Mouse (Mus musculus): ENCODE measurements around the gene Trim34a. TPM values are rescaled to one million over a fixed set of nuclear protein-coding genes. Genes with fewer than 3 reads are reported as not detected.
"Not testable (repeated sequence)": the region's sequence is repeated elsewhere in the genome, so short reads cannot be mapped to it uniquely, and the experiment has no call there.

Trim34a gene
- 10.9 and 17.8 TPM in 2 replicates for total RNA-seq (2014; fragmentation: Nextera tagmentation)
- 9.9 and 14.7 TPM in 2 replicates for total RNA-seq (2017)

DNA sequence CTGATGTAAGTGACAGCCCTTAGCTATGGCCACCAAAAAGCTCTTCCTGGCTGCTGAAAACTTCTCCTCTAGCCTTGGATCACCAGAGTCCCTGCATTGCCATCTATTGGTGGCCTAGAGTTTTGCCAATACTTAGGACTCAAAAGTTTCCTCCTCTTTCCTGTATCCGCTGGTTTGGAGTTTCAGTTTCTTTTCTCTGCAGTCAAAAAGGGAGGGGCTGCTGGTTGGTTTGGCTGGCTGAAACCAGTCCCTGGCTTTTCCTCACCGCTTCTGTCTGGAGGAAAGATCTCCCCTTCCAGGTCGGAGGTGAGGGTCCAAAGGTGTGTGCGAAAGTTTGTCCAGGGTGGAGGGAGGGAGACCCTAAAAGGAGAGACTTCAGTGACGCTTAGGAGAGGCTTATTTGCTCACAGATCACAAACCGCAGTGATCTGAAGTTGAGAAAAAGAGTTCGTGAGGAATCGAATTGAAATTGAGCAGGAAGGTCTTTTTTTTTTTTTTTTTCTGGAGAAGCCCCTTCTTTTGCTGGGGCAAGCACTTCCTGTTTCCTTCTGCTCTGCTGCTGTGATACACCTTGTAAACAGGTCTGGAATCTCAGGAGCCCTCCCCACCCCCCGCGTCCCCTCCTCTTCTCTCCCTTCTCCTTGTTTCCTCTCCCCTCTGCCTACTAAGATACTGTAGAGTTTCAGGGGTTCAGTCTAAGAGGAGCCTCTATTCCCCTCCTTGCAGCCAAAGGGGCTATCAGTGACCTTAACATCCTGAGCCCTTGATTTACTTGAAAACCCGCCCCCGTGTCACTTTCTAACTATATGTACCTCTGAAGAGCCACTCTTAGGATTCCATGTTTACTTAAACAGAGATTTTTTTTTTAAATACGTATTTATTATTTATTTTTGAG, at the start of gene Trim34a:
Gene Trim34a (plus strand): TSS at position 171 of the 895 bp plus-strand sequence.
- ATAC-seq (replicated peaks; ENCODE audit: poor library complexity, severe bottlenecking): peak; percentile 93

DNA sequence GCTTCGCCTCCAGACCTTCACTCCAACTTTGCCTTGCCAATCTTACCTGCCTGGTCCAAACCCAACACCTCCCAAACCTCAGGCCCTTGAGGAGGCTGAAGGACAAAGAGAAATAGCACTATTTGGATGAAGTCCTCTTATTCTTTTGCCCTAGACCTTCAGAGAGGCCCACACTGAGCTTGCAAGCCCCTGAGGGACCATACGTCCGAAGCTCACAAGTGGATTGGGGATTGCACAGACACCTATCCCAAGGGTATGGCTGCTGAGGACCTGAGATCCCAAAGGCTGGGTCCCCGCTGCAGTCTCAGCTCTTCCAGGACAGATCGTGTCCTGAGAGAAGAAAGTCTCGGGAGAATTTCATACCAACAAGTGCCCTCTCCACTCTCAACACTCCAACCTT, 48.4 kb upstream of the Trim34a start, which contains the start of gene Olfr649:
Gene Olfr649 (minus strand): TSS at position 101 of the 400 bp plus-strand sequence.
- ATAC-seq (replicated peaks; ENCODE audit: poor library complexity, severe bottlenecking): no peak

DNA sequence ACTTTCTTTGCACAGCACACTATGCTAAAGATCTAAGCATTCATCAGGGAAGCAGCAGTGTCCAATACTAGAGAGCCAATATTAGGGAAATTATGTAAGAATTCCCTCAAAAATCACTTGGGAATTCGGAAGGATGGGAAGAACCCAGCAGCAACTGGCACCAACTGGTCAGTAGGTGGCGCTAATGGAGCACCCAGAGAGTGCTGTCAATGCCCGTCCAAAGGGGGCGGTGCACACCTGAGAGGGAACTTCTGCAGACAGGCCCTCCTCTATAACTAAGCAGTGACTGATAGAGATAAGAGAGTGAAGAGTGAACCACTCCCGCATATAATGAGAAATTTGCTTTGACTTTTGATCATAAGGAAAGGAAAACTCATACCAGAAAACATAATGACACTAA, 44.4 kb upstream of the Trim34a start:
- peak; percentile 99 for ATAC-seq (replicated peaks; ENCODE audit: poor library complexity, severe bottlenecking)

DNA sequence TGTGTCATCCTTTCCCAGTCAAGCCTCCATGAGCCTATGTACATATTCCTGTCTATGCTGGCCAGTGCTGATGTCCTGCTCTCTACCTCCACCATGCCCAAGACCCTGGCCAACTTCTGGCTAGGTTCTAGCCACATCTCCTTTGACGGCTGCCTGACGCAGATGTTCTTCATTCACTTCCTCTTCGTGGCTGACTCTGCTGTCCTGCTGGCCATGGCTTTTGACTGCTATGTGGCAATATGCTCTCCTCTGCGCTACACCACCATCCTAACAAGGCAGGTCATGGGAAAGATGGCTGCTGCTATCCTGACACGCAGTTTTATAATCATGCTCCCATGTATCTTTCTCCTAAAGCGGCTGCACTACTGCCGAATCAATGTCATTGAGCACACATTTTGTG, 38.1 kb upstream of the Trim34a start:
- ATAC-seq (replicated peaks; ENCODE audit: poor library complexity, severe bottlenecking): peak; percentile 100

DNA sequence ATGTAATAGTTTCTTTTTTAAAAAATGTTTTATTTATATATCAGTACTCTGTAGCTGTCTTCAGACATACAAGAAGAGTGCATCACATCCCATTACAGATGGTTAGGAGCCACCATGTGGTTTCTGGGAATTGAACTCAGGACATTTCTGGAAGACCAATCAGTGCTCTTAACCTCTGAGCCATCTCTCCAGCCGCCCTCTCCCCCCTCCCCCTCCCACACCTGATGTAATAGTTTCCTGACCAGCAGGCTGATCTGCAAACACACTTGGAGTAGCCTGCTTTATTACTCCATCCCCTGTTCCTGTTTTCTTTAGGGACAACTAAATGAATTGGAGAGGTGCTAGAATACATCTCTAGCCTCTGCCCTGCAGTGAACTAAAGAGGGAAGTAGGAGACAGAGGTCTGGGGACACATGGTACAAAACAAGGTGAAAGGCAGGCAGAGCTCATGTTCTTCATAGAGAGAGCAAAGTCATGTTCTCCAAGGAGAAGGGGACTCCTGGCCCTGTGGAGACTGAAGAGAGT, 28.2 kb upstream of the Trim34a start:
- ATAC-seq (replicated peaks; ENCODE audit: poor library complexity, severe bottlenecking): peak; percentile 85

DNA sequence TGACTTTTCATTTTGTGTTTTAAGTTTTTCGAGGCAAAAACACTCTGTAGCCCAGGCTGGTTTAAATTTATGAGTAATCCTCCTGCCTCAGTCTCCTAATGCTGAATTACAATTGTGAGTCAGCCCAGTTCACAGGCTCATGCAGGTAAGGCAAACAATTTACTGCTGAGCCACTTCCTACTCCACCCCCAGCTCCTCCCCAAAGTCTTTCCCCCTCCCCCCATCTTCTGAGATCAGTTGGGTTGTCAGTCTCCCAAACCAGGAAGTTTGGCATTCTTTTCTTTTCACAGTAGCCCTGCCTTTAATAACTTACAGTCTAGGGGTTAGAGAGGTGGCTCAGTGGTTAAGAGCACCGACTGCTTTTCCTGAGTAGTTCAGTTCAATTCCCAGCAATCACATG, 26.4 kb upstream of the Trim34a start:
- ATAC-seq (replicated peaks; ENCODE audit: poor library complexity, severe bottlenecking): peak; percentile 31; the same call in 1 of the 2 replicates

DNA sequence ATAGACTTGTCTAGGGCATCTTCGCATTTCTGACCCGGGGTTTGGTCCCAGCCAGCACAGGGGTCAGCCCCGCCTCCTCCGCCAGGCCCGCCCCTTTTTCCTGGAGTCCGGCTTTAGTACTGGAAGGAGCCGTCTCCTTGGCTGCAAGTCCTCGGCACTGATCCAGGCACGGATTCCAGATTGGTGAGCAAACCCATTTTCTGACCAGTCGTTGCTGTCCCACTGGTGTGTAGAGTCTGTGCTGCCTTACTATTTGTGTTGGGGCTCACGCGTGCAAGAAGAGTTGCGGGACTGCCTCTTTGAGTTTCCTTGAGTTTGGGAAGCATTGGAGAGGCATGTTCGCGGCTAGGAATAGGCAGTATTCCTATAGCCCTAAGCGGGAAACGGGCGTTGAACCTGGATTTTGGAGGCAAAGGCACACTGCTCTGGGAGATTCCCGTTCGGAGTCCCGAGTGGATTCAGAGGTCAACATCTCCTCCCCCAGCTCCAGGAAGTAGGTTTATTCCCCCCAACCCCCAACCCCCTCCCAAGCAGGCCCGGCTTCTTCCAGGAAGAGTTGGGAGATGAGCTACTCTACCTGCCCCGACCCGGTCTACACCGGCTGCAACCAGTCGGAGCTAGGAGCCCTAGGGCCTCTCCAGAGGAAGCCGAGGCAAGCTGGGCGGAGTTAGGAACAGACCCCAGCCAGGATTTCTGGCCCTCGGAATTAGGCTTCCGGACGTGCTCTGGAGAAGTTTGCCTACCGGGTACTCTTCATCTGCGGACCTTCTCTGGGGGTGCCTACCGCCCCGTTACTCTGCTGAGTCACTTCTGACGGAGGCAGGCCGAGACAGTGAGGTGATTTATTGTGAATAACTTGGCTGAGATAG, 25.3 kb upstream of the Trim34a start, which contains the start of gene Trim6:
Gene Trim6 (plus strand): TSS at position 93 of the 869 bp plus-strand sequence.
- ATAC-seq (replicated peaks; ENCODE audit: poor library complexity, severe bottlenecking): peak; percentile 63

DNA sequence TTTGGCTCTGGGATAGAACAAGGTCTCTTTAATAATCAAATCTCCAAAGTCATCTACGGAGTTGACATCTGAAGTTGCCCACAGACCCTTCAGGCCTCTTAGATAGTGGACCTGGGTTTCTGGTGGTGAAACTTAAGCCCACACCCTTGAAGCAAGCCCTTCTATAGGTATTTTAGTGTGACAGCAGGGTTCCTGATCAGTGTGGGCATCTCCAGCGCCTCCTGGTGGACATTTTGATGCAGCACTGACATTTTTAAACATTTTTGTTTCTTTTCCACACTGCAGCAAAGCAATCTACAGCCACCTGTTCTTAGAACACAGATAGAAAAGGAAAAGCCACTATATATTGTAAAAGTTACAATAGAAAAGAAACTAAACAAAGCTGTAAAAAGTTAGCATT, 13.1 kb upstream of the Trim34a start:
- ATAC-seq (replicated peaks; ENCODE audit: poor library complexity, severe bottlenecking): peak; percentile 93

DNA sequence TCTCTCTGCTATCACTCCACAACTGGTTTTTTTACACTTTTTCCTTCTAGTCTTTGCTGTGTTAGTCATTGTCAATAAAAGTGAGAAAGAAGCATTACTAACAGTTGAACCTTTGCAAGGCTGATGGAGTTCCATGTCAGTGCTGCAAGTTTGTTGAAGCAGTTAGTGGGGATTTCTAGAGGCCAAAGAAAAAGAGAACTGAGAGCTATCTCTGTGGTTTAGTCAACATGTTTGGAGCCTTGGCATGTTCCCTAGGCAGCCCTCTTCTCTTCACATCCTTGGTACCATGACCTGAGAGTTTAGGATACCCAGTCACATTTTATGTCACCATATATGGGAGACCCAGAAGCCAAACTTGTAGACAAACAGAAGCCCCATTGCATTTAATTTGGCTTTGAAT, 3.4 kb upstream of the Trim34a start:
- ATAC-seq (replicated peaks; ENCODE audit: poor library complexity, severe bottlenecking): peak; percentile 67

DNA sequence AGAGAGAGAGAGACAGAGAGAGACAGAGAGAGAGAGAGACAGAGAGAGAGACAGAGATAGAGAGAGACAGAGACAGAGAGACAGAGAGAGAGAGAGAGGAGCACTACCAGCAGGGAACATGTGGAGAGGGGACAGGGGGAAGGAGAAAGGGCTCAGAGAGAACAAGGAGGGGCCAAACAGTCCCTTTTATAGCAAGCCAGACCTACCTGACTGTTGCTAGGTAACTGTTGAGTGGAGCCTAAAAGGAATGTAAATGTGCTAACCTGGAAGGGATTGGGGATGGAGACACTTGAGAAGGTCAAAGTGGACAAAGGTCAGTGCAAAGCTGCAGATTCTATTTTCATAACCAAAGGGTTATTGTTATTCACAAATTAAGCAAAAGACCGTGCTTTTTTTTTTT, 641 bp upstream of the Trim34a start:
- ATAC-seq (replicated peaks; ENCODE audit: poor library complexity, severe bottlenecking): no peak

DNA sequence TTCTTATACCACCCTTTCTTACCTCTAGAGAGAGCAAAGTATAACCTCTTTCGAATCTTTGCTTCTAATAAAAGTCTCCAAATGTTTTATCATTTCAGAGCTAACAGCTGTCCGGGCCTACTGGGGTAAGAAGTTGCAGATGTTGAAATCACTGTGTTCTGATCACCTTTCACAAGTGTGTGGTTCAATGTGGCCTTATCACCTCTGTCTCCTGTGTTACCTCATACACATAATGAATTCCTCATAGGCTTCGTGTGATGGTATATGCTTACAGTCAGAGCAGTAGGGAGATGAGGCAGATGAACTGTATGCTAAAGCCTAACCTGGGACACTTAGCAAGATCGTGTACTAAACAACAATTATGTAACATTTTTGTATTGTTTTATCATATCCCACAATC, 16.1 kb downstream of the Trim34a start:
- ATAC-seq (replicated peaks; ENCODE audit: poor library complexity, severe bottlenecking): peak; percentile 61

DNA sequence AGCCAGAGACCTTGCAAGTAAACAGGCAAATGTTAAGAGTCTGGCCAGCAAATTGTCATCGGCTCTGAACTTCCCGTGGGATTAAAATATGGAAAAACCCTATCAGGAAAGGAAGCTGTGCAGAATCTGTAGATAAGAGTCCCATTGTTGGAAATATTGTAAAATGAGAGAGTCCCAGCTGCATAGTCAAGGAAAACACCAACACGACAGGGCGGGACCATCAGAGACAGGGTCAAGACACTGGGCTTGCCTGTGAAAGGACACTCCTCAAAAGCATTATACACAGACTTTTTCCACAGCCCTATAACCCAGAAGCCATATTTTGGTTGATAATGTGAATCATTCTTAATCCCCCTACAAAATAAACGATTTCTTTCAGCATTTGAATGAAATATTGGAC, 21.1 kb downstream of the Trim34a start:
- not testable (repeated sequence) for ATAC-seq (replicated peaks; ENCODE audit: poor library complexity, severe bottlenecking)

DNA sequence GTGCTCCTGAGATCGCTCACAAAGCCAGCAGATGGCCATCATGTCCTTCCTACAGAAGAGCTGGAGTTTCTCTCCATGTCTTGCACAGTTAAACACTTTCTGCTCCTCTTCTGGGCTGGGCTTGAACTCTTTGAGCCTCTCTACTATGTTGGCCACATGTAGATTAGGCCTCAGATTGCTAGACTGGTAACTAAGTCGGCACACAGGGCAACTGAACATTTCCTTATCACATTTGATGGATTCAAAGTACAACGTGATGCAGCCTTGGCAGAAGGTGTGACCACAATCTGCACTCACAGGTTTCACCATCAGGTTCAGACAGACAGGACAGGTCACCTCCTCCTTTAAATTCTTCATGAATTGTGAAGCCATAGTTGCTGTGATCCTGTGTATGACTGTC, 35.1 kb downstream of the Trim34a start:
- ATAC-seq (replicated peaks; ENCODE audit: poor library complexity, severe bottlenecking): not testable (repeated sequence)

DNA sequence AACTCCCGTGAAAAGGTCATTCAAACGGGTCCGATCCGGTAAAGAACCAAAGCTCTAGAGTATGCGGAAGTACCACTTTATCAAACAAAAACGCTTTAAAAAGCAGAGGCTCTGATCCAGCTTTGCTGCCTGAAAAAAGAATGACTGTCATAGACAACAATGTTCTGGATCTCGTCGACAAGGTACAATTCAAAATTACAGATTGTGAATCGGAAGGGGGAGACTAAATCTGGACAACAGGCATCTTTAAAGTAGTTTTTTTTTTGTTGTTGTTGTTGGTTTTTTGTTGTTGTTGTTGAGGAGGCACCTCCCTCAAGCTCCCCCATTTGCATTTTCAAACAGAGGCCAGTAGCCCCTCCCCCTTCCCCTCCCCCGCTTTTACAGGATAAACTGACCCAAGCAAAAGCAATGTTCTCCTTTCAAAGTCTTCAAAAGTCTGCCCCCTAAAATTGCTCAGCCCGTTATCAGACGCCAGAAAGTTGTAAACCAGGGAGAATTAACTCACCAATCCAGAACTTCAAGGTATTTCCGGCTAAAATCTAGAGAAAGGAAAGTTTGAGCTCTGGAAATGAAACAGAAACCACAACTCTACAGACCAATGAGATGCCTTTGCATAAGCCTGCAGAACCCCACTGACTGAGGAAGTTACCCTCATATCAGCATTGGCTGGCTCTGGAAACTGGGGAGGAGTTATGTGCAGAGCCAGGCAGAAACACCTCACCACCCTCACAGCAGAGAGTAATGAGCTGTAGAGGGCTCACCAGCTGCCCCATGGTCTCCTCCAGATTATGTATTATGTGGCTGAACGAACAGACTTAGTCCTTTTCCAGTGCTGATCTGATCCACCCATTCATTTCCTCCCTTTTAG, 43.6 kb downstream of the Trim34a start, which contains the start of gene Trim5:
Gene Trim5 (minus strand): TSS at position 519 of the 868 bp plus-strand sequence.
- peak; percentile 99 for ATAC-seq (replicated peaks; ENCODE audit: poor library complexity, severe bottlenecking)

DNA sequence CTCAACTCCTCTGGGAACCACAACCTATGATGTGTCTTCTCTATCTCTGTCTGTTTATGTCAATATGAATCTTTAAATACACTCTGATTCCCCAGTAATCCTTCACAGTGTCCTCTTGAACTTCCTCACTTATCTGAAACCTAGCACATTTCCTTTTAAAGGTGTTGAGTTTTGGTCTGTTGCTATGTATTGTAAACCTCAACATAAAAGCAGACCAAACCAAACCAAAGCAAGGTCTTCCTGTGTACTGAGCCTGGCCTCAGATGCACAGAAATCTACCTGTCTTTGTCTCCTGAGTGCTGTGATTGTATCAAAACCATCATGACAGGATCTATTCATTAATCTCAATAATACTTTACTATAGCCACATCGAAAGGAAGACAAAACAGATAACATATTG, 46.4 kb downstream of the Trim34a start:
- ATAC-seq (replicated peaks; ENCODE audit: poor library complexity, severe bottlenecking): no peak

DNA sequence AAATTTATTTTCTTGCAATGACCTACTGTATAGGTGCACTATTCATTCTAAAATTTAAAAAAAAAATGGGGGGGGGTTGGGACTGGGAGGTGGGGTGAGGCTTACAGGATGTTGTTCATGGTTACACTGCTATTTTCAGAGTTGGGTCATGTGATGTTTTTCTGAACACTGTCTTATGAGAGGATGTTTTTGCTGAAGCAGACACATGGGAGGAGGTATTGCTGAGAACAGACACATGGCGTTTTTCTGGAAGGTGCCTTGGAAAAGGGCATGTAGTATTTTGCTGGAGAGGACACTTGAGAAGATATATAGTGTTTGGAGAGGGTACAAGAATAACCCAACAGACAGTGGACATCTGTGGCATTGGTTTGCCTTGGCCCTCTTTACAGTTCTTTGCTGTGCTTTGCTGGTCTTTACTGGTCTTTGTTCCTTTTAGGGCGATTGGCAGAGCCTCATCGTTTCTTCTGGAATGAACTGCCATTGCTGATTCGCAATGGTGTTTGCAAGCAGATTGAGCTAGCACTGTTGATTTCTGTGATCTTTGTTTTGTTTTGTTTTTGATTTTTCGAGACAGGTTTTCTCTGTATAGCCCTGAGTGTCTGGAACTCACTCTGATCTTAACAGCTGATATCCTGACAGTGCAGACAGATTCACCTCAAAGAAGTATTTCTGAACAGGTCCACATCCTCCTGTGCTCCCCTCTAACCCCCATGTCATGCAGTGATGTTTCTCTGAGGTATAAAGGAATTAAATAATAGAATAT, 47.6 kb downstream of the Trim34a start:
- no peak for ATAC-seq (replicated peaks; ENCODE audit: poor library complexity, severe bottlenecking)

Data from granulocyte monocyte progenitor cell, adult 5-6 weeks (primary cell).